Mouse (Mus musculus) MEL (cell line): ENCODE results near the gene Rarb.

Source experiments
- BHLHE40 ChIP-seq: IDR thresholded peaks from 2 replicates; pipeline ENCODE4 v1.6.1; 2012; ENCODE audit warnings: low read depth, mild to moderate bottlenecking, inconsistent platforms, low read length, improper control_type of control experiment, borderline replicate concordance
- CHD2 ChIP-seq: IDR thresholded peaks from 2 replicates; pipeline ENCODE4 v1.6.1; 2011; ENCODE audit warnings: low read length, improper control_type of control experiment
- CTCF ChIP-seq, 3 experiments: IDR thresholded peaks in 2 of 3; conservative IDR thresholded peaks in 1 of 3; 2 replicates each; pipeline ENCODE4 v1.5.1; 2011 to 2012; ENCODE audit warnings: low read length in 3 of 3, low read depth in 2 of 3, mild to moderate bottlenecking in 2 of 3, improper control_type of control experiment in 1 of 3, inconsistent platforms in 1 of 3, mixed read lengths in 1 of 3, moderate library complexity in 1 of 3; ENCODE audit not compliant: control insufficient read depth in 1 of 3, insufficient read depth in 1 of 3, poor library complexity in 1 of 3, severe bottlenecking in 1 of 3
- EP300 ChIP-seq, 2 experiments: IDR thresholded peaks; 2 replicates each; pipeline ENCODE4 v1.6.1; 2011; ENCODE audit warnings: improper control_type of control experiment in 2 of 2, low read length in 2 of 2, low read depth in 1 of 2, mild to moderate bottlenecking in 1 of 2
- TBP ChIP-seq: IDR thresholded peaks from 2 replicates; pipeline ENCODE4 v1.8.0; 2011; ENCODE audit warnings: low read depth, low read length, improper control_type of control experiment
- UBTF ChIP-seq: IDR thresholded peaks from 2 replicates; pipeline ENCODE4 v1.6.1; 2012; ENCODE audit warnings: low read depth, mild to moderate bottlenecking, inconsistent platforms, low read length, improper control_type of control experiment, moderate library complexity, borderline replicate concordance; ENCODE audit not compliant: insufficient read depth
- USF2 ChIP-seq, 2 experiments: IDR thresholded peaks; 2 replicates each; pipeline ENCODE4 v1.6.1; 2011 to 2012; ENCODE audit warnings: improper control_type of control experiment in 2 of 2, low read length in 2 of 2, borderline replicate concordance in 1 of 2, inconsistent platforms in 1 of 2, low read depth in 1 of 2, mild to moderate bottlenecking in 1 of 2; ENCODE audit not compliant: insufficient read depth in 1 of 2
- ZC3H11A ChIP-seq: IDR thresholded peaks from 2 replicates; pipeline ENCODE4 v1.6.1; 2012; ENCODE audit warnings: low read depth, mild to moderate bottlenecking, inconsistent platforms, low read length, improper control_type of control experiment

DNA sequence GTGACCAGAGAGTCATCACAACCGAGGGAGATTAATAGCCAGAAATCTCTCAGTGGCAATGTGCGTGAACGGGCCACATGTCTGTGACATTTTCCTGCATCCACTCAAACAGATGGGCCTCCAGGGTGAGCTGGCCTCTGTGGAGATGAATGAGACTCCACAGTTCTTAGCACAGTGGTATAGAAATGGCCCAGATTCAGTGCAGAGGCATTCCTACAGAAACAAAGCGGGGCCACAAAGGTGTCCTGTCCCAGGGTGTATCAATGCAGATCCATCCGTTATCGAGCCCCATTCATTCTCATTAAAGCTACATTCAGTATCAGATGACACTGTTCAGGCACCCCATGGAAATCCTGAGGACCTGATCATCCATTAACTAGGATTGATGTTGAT is 22.6 kb upstream of the Rarb start:
- TF ChIP-seq CHD2 (no peak), USF2 (IDR thresholded peaks at IDR 0.05; ENCODE audit: borderline replicate concordance in 1 of 2, insufficient read depth in 1 of 2, low read depth in 1 of 2, low read length in 2 of 2) (no peak), UBTF (no peak), TBP (no peak), EP300 (IDR thresholded peaks at IDR 0.05; ENCODE audit: low read depth in 1 of 2, low read length in 2 of 2) (no peak), ZC3H11A (no peak), BHLHE40 (no peak), CTCF (IDR thresholded peaks at IDR 0.05 in 2 of 3, conservative IDR thresholded peaks at IDR 0.05 in 1 of 3; ENCODE audit: control insufficient read depth in 1 of 3, insufficient read depth in 1 of 3, low read depth in 2 of 3, low read length in 3 of 3, poor library complexity in 1 of 3, severe bottlenecking in 1 of 3) (no peak)
